Mouse (Mus musculus) midbrain, embryonic 15.5 days (tissue): ENCODE data around the gene Vapb. TPM values are rescaled to one million over a fixed set of nuclear protein-coding genes. Genes with fewer than 3 reads are reported as not detected.
A peak's percentile ranks its signal among the peaks of the same experiment; 100 is the strongest.
"Not testable (repeated sequence)": the region's sequence is repeated elsewhere in the genome, so short reads cannot be mapped to it uniquely, and the experiment has no call there.

ENCODE experiments used
- ATAC-seq: fragments of 200-750 bp; cut with Nextera tagmentation; replicated peaks from 2 replicates; pipeline ENCODE4 v1.8.0; 2017; ENCODE audit warnings: moderate TSS enrichment
- H3K27ac ChIP-seq: fragments of 300-500 bp; sonication (generic); 2 replicates; pipeline ENCODE4 v1.5.1; 2015; ENCODE audit warnings: mild to moderate bottlenecking, inconsistent platforms
- H3K27me3 ChIP-seq: fragments of 300-500 bp; sonication (generic); replicated peaks from 2 replicates; pipeline ENCODE4 v1.6.1; 2015; ENCODE audit warnings: inconsistent platforms
- H3K36me3 ChIP-seq: fragments of 300-500 bp; sonication (generic); replicated peaks from 2 replicates; pipeline ENCODE4 v1.6.1; 2015; ENCODE audit warnings: inconsistent platforms
- H3K4me1 ChIP-seq: fragments of 300-500 bp; sonication (generic); 2 replicates; pipeline ENCODE4 v1.6.1; 2015; ENCODE audit warnings: inconsistent platforms
- H3K4me2 ChIP-seq: fragments of 300-500 bp; sonication (generic); 2 replicates; pipeline ENCODE4 v1.6.1; 2015; ENCODE audit warnings: inconsistent platforms, mild to moderate bottlenecking, moderate library complexity
- H3K4me3 ChIP-seq: fragments of 300-500 bp; sonication (generic); 2 replicates; pipeline ENCODE4 v1.5.1; 2015; ENCODE audit warnings: mild to moderate bottlenecking, inconsistent platforms
- H3K9ac ChIP-seq: fragments of 300-500 bp; sonication (generic); 2 replicates; pipeline ENCODE4 v1.6.1; 2015; ENCODE audit warnings: mild to moderate bottlenecking, inconsistent platforms
- H3K9me3 ChIP-seq: fragments of 300-500 bp; sonication (generic); 2 replicates; pipeline ENCODE4 v1.6.1; 2016; ENCODE audit warnings: inconsistent platforms
- WGBS: fragments of 180-500 bp; shearing (Covaris S2); methylation state at CpG from one replicate; pipeline ENCODE4 v1.1.7; 2015; ENCODE audit warnings: mixed read lengths; 5-methylcytosine and 5-hydroxymethylcytosine counted together
- polyA plus RNA-seq: library from polyadenylated mRNA; unstranded; fragments of >200 nt; fragmentation: Nextera tagmentation; extraction: Ambion mirVana; gene quantifications from 2 replicates; pipeline ENCODE4 v1.2.1, GENCODE M21; 2015

The Vapb gene
- polyA plus RNA-seq, 1 experiment from 2014 or later, result 10.8 TPM

DNA sequence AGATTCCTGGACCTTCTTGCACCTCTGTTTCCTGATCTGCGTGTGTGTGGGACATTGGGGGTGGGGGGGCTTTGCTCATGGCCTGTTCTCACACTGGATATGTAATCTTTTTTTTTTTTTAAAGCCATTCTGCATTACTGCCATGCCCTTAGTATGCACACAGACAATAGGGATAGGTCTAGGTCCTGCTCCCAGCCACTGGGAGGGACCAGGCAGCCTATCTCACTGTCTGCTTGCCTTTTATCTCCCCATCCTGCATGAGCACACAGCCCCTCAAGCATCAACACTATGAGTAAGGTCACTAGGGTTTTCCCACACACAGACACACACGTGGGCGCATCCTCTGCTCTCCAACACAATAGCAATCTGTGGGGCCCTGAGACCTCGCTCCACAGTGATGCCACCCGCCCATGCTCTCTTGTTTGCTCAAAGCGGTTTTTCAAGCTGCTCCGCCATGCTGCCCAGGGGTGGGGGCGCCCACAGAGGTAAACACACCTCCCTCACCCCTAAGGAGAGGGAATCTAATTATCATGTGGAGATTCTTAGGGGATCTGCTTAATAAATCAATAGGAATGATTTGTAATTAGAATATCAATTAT, 22.6 kb upstream of the Vapb start:
- Histone ChIP-seq H3K4me3 (no peak overlapping the region), H3K27me3 (no peaks in the 10 kb centered on the region), H3K4me1 (peaks cover 9% of the 10 kb centered on the region), H3K9ac (no peak overlapping the region), H3K27ac (0 out of 2 replicates have a peak overlapping the region, but pooled peaks have one; percentile 0), H3K9me3 (no peaks in the 10 kb centered on the region), H3K4me2 (no peak overlapping the region), H3K36me3 (no peaks in the 10 kb centered on the region)
- WGBS, result 31% methylated on average over 8 of the region's 8 CpGs
- peak; percentile 44 for ATAC-seq

DNA sequence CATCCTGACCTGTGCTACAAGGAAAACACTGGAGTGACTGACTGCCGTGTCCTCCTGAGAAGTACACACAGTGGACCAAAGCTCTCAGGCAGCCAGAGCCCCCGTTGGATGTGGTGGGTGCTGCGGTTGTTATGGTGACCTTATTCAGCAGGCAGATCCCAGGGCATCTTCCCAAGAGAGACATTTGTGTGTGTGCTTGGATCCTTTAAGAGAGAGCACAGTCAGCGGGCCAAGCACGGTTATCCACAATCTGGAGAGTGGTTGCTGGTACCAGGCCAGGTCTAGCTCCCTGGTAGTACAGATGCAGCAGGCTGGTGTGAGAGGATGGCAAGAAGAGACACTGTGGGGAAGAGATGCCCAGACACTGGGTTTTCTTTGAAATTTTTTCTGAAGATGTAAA, 20.3 kb upstream of the Vapb start:
- H3K9ac ChIP-seq, result no peak overlapping the region
- no peaks in the 10 kb centered on the region for H3K27me3 ChIP-seq
- 91% methylated on average over 5 of the region's 5 CpGs for WGBS
- no peak overlapping the region for H3K4me2 ChIP-seq
- ATAC-seq, result no peak
- H3K27ac ChIP-seq, result no peak overlapping the region
- peaks cover 9% of the 10 kb centered on the region for H3K4me1 ChIP-seq
- H3K4me3 ChIP-seq, result no peak overlapping the region
- H3K36me3 ChIP-seq, result no peaks in the 10 kb centered on the region
- no peaks in the 10 kb centered on the region for H3K9me3 ChIP-seq

- not testable (repeated sequence) for H3K36me3 ChIP-seq, H3K27me3 ChIP-seq, H3K27ac ChIP-seq, H3K9ac ChIP-seq, ATAC-seq, H3K9me3 ChIP-seq, H3K4me2 ChIP-seq, H3K4me3 ChIP-seq, H3K4me1 ChIP-seq
- 96% methylated on average over 6 of the region's 7 CpGs for WGBS
Measured at GRCm38 (mm10) chr2:173719115-173719514, 18.2 kb upstream of the Vapb start, which contains the start of gene 1700010B08Rik. Gene 1700010B08Rik, plus strand, starts transcription at chr2:173719415.

DNA sequence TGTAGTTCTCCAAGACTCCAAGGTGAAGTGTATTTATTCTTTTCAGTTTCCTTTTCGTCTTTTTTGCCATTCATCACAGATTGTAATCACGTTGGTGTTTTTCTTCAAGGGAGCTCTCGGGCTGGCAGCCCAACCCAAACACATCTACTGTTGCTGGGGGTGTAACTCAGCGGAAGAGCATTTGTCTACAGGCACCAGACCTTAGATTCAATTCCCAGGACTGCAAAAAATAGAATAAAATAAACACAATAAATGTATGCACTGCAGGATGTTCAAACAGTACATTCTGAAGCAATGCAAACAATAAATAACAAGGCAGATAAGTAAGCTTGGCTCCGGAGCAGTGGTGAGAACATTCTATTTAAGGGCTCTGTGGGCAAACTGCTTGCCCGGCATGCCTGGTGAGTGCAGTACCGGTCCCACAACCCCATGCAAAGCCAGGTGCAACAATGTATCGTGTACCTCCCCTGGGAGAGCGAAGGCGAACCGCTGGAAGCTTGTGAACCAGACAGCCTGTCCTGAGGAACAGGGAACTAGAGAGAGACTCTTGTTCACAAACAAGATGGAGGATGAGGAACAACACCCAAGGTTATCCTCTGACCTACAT, 15.0 kb upstream of the Vapb start:
- Histone ChIP-seq H3K4me3 (no peak overlapping the region), H3K27ac (no peak overlapping the region), H3K4me2 (no peak overlapping the region), H3K9ac (no peak overlapping the region), H3K36me3 (no peaks in the 10 kb centered on the region), H3K27me3 (no peaks in the 10 kb centered on the region), H3K9me3 (no peaks in the 10 kb centered on the region), H3K4me1 (no peaks in the 10 kb centered on the region)
- no peak for ATAC-seq
- 74% methylated on average over 11 of the region's 11 CpGs for WGBS

GRCm38 (mm10) chr2:173724382-173724781, 12.9 kb upstream of the Vapb start:
- Histone ChIP-seq H3K36me3 (no peaks in the 10 kb centered on the region), H3K4me2 (no peak overlapping the region), H3K27ac (no peak overlapping the region), H3K4me3 (no peak overlapping the region), H3K27me3 (no peaks in the 10 kb centered on the region), H3K9ac (no peak overlapping the region), H3K9me3 (no peaks in the 10 kb centered on the region), H3K4me1 (no peaks in the 10 kb centered on the region)
- WGBS, result 54% methylated on average over 14 of the region's 14 CpGs
- ATAC-seq, result no peak

- Histone ChIP-seq H3K9me3 (no peaks in the 10 kb centered on the region), H3K27me3 (no peaks in the 10 kb centered on the region), H3K4me1 (peaks cover under 1% of the 10 kb centered on the region), H3K4me3 (no peak overlapping the region), H3K27ac (no peak overlapping the region), H3K9ac (no peak overlapping the region), H3K36me3 (no peaks in the 10 kb centered on the region), H3K4me2 (no peak overlapping the region)
- ATAC-seq, result no peak
- WGBS, result 60% methylated on average over 15 of the region's 15 CpGs
Measured at GRCm38 (mm10) chr2:173724940-173725807, 12.1 kb upstream of the Vapb start.

DNA sequence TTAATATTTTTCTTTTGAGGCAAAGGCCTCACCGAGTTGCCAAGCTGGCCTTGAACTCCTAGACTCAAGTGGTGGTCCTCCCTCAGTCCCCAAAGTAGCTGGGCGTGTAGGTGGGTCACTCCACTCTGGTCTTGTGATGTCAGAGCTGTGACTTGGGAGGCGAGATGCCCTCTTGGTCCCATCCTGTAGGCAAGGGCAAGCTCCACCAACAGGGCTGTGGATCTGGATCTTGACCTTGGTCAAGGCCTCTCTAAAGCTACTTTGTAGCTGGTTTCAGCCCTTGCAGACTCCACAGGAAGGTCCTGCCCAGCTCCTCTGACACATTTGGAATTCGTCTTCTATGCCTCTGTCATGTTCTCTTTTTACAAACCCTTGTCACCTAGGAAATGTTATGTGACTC, 11.5 kb upstream of the Vapb start:
- Histone ChIP-seq H3K4me2 (no peak overlapping the region), H3K4me3 (no peak overlapping the region), H3K9ac (no peak overlapping the region), H3K27ac (no peak overlapping the region), H3K9me3 (no peaks in the 10 kb centered on the region), H3K4me1 (peaks cover 7% of the 10 kb centered on the region), H3K27me3 (no peaks in the 10 kb centered on the region), H3K36me3 (no peaks in the 10 kb centered on the region)
- no peak for ATAC-seq
- WGBS, result 88% methylated on average over 4 of the region's 4 CpGs

DNA sequence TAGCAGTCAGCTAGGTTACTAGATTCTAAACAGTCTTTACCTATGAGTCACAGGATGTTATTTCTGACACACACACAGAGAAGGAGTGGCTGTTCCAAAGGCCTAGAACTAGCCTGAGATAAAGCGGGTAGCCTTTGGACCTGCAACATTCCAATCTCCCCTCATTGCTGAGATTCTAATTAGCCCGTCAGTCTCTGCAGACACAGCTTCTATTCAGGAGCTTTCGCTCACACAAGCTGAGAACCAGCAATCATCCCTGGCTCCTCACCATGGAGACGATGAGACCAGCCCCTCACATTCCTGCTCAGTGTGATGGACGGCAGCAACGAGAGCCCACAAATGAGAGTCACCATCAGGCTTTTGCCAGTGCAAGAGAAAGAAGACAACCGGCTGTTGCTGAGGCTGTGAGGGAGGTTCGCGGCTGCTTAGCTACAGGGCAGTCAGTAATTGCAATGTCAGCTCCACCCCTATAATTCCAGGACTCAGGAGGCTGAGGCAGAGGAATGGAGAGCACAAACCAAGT, 6.8 kb upstream of the Vapb start:
- H3K4me2 ChIP-seq, result peak overlapping the region; percentile 16; the same call in 1 of the 2 replicates
- WGBS, result 4% methylated on average over 9 of the region's 9 CpGs

DNA sequence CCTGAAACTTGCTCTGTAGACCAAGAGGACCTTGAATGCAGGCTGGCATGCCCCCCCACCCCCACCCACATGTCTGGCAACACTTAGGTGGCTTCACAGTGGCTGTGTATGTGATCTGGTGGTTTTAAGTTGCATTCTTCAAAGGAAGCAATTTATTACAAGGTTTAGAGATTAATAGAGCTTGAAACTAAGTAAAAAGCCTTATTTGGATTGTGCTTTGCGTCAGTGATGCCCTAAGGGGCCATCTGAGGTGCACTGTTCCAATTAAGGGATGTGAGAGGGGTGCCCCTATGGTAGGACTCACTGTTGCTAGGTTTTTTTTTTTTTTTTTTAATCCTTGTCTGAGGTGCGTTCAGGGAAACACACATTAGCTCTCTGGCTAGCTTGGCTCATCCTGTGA, 2.9 kb upstream of the Vapb start:
- Histone ChIP-seq H3K27me3 (no peaks in the 10 kb centered on the region), H3K36me3 (no peaks in the 10 kb centered on the region), H3K27ac (no peak overlapping the region), H3K9ac (no peak overlapping the region), H3K4me2 (no peak overlapping the region), H3K9me3 (no peaks in the 10 kb centered on the region), H3K4me3 (no peak overlapping the region), H3K4me1 (peaks cover 26% of the 10 kb centered on the region)
- ATAC-seq, result no peak
- WGBS, result 56% methylated on average over 2 of the region's 2 CpGs

More for the DNA sequence above, 6.8 kb upstream of the Vapb start:
- Histone ChIP-seq H3K9ac (no peak overlapping the region), H3K36me3 (no peaks in the 10 kb centered on the region), H3K27me3 (no peaks in the 10 kb centered on the region), H3K4me1 (peaks cover 10% of the 10 kb centered on the region), H3K9me3 (no peaks in the 10 kb centered on the region), H3K4me3 (no peak overlapping the region), H3K27ac (peak overlapping the region; percentile 65)
- ATAC-seq, result peak; percentile 82

DNA sequence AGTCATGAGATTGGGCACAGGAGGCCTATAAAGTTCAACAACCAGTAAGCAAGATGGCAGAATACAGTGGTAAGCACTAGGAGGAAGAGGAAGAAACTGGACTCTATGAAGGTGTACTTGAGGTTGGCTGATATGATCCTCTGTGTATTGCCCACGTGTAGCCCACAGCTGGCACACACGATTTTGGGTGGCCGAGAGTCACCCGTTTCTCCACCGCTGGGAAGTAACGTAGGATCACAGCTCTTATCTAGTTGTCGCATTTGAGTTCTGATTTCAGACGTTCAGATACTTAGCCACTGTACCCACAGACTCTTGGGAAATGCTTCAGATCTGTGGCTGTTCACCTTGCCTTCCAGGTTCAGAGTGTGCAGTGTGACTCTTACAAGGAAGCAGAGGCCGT, 921 bp downstream of the Vapb start:
- 86% methylated on average over 9 of the region's 9 CpGs for WGBS
- no peak overlapping the region for H3K27ac ChIP-seq
- ATAC-seq, result 0 out of 2 replicates have a peak, but pooled peaks have one; percentile 3

GRCm38 (mm10) chr2:173739107-173739506, 1.8 kb downstream of the Vapb start:
- Histone ChIP-seq H3K9ac (no peak overlapping the region), H3K36me3 (no peaks in the 10 kb centered on the region), H3K4me1 (peaks cover 30% of the 10 kb centered on the region), H3K9me3 (no peaks in the 10 kb centered on the region), H3K4me2 (peak overlapping the region; percentile 7; the same call in 1 of the 2 replicates), H3K27me3 (no peaks in the 10 kb centered on the region), H3K27ac (no peak overlapping the region), H3K4me3 (no peak overlapping the region)
- WGBS, result 91% methylated on average over 7 of the region's 7 CpGs
- no peak for ATAC-seq

More for the DNA sequence above, 921 bp downstream of the Vapb start:
- Histone ChIP-seq H3K4me2 (peak overlapping the region; percentile 66), H3K9ac (peak overlapping the region; percentile 68), H3K4me3 (peak overlapping the region; percentile 64), H3K27me3 (no peaks in the 10 kb centered on the region), H3K4me1 (peaks cover 30% of the 10 kb centered on the region), H3K9me3 (no peaks in the 10 kb centered on the region), H3K36me3 (no peaks in the 10 kb centered on the region)

DNA sequence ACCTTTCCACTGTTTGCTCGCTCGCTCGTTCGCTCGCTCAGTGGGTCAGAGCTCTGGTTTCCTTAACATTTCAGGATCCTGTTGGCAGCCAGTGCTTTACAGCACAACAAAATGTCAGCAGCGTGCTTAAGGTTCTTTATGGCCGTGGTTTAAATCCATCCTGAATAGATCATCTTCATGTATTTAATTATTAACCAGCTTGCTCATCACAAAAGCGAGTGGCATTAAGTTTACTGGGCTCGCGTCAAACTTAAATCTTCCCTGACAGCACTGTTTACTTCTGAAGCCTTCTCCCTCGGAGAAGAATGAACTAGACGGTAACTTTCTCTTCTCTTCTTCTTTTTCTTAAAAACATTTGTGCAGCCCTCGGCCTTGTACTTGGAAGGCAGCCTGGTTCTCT, 4.8 kb downstream of the Vapb start:
- Histone ChIP-seq H3K4me1 (peaks cover 30% of the 10 kb centered on the region), H3K36me3 (no peaks in the 10 kb centered on the region), H3K9me3 (no peaks in the 10 kb centered on the region), H3K9ac (no peak overlapping the region), H3K4me2 (no peak overlapping the region), H3K27me3 (no peaks in the 10 kb centered on the region), H3K27ac (no peak overlapping the region), H3K4me3 (no peak overlapping the region)
- WGBS, result 76% methylated on average over 13 of the region's 13 CpGs
- ATAC-seq, result no peak
